Mouse (Mus musculus) mouse trophoblast stem cell (cell line): ENCODE data around the gene Vasn.
"Not testable (repeated sequence)": the region's sequence is repeated elsewhere in the genome, so short reads cannot be mapped to it uniquely, and the experiment has no call there.

Source experiments
- in situ Hi-C, 2 experiments: fragments of 300-500 bp; cut with MseI, MboI; formaldehyde crosslinking; loops; 2 replicates in 1 of 2; 3 replicates in 1 of 2; pipeline ENCODE4 v1.15.1; 2025

The Vasn gene

DNA sequence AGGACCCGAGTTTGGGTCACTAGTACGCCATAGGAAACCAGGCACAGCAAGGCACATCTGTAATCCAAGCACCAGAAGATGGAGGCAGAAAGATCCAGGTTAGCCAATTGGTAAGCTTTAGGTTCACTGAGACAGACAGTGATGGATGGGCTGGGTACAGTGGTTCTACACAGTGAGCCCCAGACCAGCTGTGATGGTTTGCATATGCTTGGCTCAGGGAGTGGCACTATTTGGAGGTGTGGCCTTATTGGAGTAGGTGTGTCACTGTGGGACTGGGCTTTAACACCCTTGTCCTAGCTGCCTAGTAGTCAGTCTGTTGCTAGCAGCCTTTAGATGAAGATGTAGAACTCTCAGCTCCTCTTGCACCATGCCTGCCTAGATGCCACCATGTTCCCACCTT lies 24.1 kb downstream of the Vasn start:
- in situ Hi-C loops: no loop called here

DNA sequence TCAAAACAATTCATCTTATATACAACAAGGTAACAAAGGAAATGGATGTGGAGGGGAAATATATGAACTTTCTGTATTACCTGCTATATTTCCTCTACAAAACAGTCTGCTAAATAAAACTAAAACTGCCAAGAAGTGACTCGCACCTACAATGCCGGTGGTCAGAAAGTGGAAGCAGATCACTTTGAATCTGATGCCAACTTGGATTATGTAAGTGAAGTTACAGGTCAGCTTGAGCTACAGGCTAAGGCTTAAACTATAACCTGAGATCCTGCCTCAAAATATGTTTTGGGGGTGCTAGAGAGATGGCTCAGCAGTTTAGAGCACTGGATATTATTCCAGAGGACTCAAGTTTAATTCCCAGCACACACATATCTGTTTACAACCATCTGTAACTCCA lies 26.0 kb downstream of the Vasn start:
- in situ Hi-C loops: loop anchor here in 1 of 2 experiments (5.0 kb wide), 1 partner anchor 38 kb away; no protein-coding TSS in a partner anchor

DNA sequence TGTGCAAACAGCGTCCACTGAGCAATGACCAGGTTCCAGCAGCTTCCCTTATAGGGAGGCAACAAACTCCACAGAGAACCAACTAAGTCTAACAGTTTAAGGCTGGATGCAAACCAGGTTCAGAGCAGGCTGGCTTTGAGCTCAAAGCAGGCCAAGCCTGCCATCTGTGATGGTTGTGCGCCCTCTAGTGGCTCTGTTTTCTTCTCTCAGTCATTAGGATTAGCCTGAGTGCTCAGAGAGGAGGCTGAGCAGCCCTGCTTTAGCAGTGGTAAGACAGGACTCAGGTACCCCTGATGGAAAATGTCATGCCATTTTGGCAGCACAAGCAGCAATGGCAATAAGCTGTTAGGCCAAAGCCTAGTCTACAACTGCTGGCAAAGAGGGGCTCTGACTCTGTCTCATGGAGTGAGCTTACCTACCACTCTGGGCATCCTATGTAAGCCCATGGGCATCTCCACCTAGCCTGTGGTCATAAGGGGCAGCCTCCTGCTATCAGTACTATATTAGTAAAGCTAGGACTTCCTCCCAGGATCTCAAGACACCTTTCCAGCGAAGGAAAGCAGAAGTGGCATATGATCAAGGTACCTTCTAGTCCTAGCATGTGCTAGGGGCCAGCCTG lies 27.6 kb downstream of the Vasn start:
- in situ Hi-C loops: loop anchor here in 1 of 2 experiments (5.0 kb wide), 1 partner anchor 40 kb away; no protein-coding TSS in a partner anchor

DNA sequence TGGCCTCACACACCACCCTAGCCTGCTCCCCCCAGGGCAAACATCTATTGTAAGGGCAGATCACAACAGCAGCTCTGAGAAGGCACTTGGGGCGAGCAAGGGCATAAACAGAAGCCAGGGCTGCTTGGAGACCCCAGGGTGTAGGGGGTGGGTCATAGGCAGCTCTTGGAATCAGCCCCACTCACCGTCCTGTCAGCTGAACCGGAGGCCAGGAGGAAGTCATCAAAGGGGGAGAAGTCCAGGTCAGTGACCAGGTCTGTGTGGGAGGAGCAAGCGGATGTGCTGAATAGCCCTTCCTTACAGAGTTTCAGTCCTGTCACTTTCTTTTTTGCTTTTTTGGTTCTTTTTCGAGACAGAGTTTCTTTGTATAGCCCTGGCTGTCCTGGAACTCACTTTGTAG lies 30.6 kb downstream of the Vasn start:
- in situ Hi-C loops: no loop called here

DNA sequence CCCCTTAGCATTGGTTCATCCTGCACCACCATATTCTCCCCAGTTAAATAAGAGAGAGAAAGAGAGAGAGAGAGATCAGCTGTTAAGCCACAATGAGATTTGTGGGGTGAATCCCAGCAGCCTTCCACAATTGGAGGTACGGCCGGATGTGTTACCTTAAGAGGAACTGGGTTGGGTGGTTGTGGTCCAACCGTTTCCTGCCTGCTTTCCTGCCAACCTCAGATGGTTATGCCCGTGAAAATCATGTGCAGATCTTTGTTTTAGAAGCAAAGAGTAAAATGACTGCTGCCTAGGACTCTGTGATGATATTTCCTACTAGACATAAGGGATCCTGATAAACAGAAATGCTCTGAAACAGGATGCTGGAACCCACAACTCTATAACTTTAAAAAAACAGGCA lies 34.4 kb downstream of the Vasn start:
- in situ Hi-C loops: no loop called here

DNA sequence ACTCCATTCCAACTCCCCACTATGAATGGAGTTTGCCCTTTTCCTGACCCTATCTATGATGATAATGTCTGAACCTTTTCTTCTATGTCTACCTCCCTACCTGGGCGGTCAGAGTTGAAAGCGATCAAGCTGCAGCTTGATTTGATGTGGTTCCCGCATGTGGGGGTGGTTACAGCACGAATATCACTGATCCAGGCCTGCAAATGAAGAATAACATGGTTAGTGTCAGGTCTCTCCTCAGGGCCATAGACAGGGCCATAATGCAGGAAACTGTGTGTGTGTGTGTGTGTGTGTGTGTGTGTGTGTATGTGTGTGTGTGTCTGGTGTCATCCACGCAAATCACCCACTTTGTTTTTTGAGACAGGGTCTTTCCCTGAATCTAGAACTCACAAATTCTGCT lies 37.1 kb downstream of the Vasn start:
- in situ Hi-C loops: no loop called here

DNA sequence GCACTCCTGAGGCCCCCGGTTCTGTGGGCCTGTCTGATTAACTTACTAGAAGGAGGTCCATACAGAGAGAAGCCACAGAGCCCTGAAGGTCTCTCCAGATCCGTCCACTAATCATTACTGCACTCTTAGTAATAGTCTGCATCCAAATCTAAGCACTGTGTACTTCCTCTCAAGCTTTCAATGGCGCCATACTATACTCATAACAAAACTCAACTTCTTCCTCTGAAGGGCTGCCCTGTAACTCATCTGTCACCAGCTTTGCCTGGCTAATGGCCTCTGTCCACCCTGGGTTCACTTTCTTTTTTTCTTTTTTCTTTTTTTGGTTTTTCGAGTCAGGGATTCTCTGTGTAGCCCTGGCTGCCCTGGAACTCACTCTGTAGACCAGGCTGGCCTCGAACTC lies 38.3 kb downstream of the Vasn start:
- in situ Hi-C loops: no loop called here

DNA sequence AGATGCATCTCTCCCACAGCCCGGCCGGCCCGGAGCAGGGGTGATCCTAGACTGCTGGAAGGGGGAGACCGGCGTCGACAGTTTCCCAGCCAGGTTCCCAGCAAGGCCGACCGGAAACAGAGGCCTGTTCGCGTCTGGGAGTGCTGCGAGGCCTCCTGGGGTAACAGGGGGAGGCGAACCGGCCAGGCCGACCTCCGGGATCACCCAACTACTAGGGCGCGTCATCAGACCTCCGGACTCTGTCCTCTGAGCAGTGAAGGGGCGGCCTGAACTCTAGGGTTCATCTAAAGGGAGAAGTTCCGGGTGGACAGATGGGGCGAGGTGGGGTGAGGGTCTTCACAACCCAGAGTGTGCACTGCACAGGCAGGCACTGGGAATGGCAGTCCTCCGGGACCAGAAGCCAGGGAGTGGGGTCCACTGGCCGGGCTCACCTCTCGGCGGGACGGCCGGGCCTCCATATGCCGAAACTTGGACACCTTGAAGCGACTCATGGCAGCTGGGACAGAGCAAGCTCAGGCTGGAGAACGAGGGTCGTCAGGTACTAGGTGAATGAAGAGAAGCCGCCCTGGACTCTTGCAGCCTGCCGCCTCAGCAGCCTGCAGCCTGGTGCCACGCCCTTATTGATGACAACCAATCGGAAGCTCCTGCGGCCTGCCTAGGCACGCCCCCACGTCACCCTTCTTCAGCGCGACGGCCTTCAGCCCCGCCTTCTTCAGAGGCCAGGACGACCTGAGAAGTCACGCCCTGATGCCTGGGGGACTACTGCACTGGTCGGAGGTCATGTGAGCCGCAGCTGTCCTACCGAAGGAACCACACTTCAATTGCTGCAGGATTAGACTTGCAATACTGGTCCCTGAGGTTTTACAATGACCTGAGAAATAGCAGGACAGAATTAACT lies 39.6 kb downstream of the Vasn start, which contains the start of gene Coro7:
Gene Coro7 (minus strand): TSS at position 657 of the 898 bp plus-strand sequence.
- in situ Hi-C loops: no loop called here

DNA sequence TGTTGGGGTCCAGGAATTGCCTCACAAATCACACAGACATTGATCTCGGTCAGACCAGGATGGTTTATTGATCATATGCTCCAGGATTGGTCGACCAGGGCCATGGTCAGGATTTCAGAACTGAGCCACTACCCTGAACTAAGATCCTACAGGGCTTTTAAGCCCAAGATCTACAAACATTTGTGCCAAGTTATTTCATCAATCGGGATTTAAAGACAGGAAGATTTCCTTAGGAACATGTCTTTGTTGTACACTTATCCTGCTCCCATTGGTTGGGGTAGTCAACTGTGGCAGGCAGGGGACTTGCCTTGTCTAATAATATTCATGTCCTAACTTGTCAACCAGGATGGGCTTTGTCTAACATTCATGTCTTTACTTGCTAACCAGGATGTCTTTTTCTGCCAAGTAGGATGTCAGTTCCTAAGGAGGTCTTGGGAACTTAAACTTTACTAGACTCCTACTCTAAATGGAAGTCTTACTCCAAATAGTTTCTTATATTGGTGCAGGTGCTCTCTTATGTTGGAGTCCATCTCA lies 41.2 kb downstream of the Vasn start:
- in situ Hi-C loops: not testable (repeated sequence)

DNA sequence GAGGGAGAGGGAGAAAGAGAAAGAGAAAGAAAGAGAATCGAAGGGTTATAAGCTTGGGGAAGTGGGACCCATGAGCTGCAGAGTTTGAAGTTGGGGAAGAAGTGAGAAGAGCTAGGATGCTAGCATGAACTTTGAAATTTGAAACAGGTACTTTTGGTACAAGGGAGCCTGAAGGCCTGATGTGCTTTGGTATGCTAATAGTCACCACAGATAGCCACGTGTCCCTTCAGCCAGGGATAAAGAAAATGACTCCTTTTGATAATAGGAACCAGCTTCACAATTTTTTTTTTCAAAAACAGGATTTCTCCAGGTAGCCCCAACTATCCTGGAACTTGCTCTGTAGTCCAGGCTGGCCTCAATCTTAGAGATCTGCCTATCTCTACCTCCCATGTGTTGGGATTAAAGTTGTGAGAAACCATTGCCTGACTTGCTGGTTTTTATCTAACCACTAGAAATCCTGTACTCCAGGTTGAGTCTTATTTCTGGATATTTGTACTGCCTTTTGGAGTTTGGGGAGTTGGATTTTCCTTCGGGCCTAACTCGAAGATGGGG lies 43.0 kb downstream of the Vasn start:
- in situ Hi-C loops: no loop called here

DNA sequence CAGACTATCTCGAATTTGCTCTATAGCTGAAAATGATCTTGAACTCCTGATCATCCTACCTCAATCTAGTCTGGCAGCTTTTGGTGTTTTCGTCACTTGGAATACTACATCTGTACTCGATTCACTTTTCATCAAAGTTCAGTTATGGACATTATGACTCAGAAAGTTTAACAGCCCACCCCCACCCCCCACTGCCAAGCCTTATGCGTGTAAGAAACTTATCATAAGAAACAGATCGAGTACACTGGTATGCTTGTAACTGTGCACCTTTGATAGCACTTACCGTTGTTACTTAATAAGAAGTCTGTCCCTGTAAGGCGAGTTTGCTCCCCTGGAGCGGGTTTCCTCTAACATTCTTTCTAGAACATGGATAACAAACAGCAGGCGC lies 43.4 kb downstream of the Vasn start:
- in situ Hi-C loops: no loop called here

DNA sequence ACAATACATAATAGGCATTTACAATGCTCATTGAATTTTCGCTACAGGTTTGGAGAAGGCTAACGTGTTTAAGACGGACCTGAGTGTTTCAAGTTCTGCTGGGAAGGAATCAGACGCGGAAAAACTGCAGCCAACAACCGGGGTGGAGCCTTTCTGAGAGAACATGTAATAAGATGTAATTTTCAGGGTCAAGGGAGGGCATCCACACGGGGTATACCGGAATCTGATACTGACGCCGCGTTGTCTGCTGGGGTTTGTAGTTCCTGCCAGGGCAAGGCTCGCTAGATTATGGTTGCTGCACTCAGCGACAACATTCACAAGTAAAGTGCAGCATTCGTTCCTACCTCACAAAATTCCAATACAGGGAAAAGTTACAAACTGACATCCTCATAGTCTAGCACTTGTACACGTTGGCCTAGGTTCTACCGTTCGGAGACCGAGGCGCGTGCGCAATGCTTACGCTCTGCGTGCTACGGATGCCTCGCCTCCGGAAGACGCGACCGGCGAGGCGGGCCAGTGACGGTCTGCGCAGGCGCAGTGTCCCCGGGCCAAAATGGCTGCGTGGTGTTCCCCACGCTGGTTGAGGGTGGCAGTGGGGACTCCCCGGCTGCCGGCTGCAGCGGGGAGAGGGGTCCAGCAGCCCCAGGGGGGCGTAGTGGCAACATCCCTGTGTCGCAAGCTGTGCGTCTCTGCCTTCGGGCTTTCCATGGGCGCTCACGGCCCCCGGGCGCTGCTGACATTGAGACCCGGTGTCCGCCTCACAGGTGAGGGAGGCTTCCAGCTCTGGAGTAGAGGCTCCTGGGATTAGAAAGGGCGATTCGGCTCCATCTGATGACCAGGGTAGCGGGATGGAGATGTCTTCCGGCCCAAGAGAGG lies 44.1 kb downstream of the Vasn start:
- in situ Hi-C loops: no loop called here

DNA sequence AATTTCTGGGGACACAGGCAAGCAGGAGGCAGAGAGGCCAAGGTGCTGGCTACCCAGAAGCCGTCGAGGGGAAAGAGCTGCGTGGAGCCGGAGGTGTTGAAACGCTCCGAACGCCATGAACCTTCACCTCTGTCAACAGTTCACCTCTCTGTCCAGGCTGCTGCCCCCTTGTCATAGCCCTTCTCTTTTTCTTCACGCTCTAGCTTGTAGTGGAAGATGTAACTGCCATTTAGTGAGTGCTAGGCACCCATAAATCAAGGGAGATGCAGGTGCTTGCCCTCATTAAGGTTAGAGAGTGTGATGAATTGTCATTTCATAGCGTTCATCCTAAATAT lies 44.7 kb downstream of the Vasn start:
- in situ Hi-C loops: no loop called here

DNA sequence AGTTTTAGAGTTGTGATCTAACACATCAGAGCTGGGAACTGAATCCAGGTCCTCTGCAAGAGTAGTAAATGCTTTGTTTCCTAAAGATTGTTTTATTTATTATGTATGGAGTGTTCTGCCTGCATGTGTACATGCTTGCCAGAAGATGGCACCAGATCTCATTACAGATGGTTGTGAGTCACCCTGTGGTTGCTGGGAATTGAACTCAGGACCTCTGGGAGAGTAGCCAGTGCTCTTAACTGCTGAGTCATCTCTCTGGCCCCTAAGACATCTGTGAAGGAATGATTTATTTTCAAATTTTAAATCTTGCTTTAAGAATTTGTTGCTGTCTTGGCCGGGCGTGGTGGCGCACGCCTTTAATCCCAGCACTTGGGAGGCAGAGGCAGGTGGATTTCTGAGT lies 49.6 kb downstream of the Vasn start:
- in situ Hi-C loops: not testable (repeated sequence)
